Mouse (Mus musculus) heart, postnatal 0 days (tissue): ENCODE measurements at regions not wholly inside any gene's neighbourhood (a gene's known extent, or its start where the extent isn't known, plus 50 kb on each side); places are given as distances from the start of the nearest gene placed in this dataset.

ENCODE experiments used
- ATAC-seq: fragments of 200-750 bp; cut with Nextera tagmentation; 2 replicates; pipeline ENCODE4 v1.8.0; 2017; ENCODE audit warnings: low read depth, moderate number of reproducible peaks, moderate library complexity; ENCODE audit not compliant: insufficient read depth
- DNase-seq: peaks from one replicate; pipeline ENCODE4 v3.0.0-alpha.2; 2016; ENCODE audit warnings: low spot score
- H3K27ac ChIP-seq: fragments of 300-500 bp; sonication (generic); 2 replicates; pipeline ENCODE4 v1.5.1; 2014; ENCODE audit warnings: low read depth, mild to moderate bottlenecking
- H3K27me3 ChIP-seq: fragments of 300-500 bp; sonication (generic); 2 replicates; pipeline ENCODE4 v1.6.1; 2014; ENCODE audit warnings: low read length, mixed read lengths; ENCODE audit not compliant: control insufficient read depth, insufficient read depth
- H3K36me3 ChIP-seq: fragments of 300-500 bp; sonication (generic); replicated peaks from 2 replicates; pipeline ENCODE4 v1.6.1; 2014; ENCODE audit warnings: low read length, mixed read lengths; ENCODE audit not compliant: control insufficient read depth, insufficient read depth
- H3K4me1 ChIP-seq: fragments of 300-500 bp; sonication (generic); 2 replicates; pipeline ENCODE4 v1.6.1; 2014; ENCODE audit warnings: antibody characterized with exemption; ENCODE audit not compliant: control insufficient read depth, insufficient read depth
- H3K4me2 ChIP-seq: fragments of 300-500 bp; sonication (generic); 2 replicates; pipeline ENCODE4 v1.6.1; 2014; ENCODE audit warnings: low read depth, mild to moderate bottlenecking, low read length, moderate library complexity
- H3K4me3 ChIP-seq: fragments of 300-500 bp; sonication (generic); 2 replicates; pipeline ENCODE4 v1.5.1; 2014; ENCODE audit warnings: low read depth, low read length
- H3K9ac ChIP-seq: fragments of 300-500 bp; sonication (generic); replicated peaks from 2 replicates; pipeline ENCODE4 v1.6.1; 2014; ENCODE audit warnings: low read depth, low read length, mixed read lengths
- H3K9me3 ChIP-seq: fragments of 300-500 bp; sonication (generic); replicated peaks from 2 replicates; pipeline ENCODE4 v1.6.1; 2016; ENCODE audit warnings: low read length; ENCODE audit not compliant: control insufficient read depth
- CTCF ChIP-seq: IDR thresholded peaks from 2 replicates; pipeline ENCODE4 v1.5.1; 2016; ENCODE audit warnings: antibody characterized with exemption, control low read depth, low read depth
- EP300 ChIP-seq: IDR thresholded peaks from 2 replicates; pipeline ENCODE4 v1.6.1; 2016; ENCODE audit warnings: antibody characterized with exemption, low read depth
- WGBS: fragments of 180-500 bp; shearing (Covaris S2); extraction: QIAGEN DNeasy Blood & Tissue Kit; methylation state at CpG from one replicate; pipeline ENCODE4 v1.1.7; 2014; 5-methylcytosine and 5-hydroxymethylcytosine counted together

DNA sequence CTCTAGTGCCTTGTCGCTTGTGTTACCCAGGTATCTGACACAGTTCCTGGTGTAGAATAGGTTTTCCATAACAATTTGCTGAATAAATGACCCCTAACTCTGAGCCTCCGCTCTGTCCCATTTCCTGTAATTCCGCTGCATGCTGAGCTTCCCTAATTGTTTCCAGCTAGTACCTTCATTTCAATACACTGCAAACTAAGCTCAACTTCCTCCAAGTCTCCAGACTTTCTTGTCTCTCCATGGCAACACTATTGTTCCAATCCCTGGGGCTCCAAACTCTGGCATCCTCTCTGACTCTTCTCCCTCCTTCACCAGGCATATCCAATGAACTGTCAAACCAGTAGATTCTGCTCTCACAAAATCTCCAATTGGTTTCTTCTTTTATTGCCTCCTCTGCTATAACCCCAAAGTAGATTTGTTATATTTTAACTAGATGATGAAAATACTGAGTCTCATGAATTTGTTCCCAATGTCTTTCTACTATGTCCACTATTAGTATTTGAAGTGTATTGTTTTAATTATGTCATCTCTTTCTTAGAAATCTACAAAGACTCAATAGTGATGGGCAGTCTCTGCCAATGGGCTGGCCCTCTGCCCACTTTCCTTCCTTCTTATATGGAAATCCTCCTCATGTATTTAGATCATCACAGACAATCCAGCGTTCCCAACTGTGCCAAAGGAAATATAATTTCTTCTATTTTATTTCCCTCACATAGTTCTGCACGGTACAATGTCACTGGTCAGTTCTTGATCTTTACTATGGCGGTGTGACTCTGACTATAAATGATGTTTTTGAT is 620.8 kb downstream of the Sqor start:
- no peaks in the 10 kb centered on the region for H3K9me3 ChIP-seq
- no peak overlapping the region for H3K4me2 ChIP-seq
- H3K36me3 ChIP-seq, result no peaks in the 10 kb centered on the region
- no peak overlapping the region for H3K27ac ChIP-seq
- 68% methylated on average over 6 of the region's 6 CpGs for WGBS
- no peaks in the 10 kb centered on the region for H3K4me1 ChIP-seq
- DNase-seq (no peak), ATAC-seq (no peak)
- TF ChIP-seq EP300 (no peak), CTCF (no peak)
- no peak overlapping the region for H3K9ac ChIP-seq
- no peak overlapping the region for H3K4me3 ChIP-seq
- no peaks in the 10 kb centered on the region for H3K27me3 ChIP-seq

DNA sequence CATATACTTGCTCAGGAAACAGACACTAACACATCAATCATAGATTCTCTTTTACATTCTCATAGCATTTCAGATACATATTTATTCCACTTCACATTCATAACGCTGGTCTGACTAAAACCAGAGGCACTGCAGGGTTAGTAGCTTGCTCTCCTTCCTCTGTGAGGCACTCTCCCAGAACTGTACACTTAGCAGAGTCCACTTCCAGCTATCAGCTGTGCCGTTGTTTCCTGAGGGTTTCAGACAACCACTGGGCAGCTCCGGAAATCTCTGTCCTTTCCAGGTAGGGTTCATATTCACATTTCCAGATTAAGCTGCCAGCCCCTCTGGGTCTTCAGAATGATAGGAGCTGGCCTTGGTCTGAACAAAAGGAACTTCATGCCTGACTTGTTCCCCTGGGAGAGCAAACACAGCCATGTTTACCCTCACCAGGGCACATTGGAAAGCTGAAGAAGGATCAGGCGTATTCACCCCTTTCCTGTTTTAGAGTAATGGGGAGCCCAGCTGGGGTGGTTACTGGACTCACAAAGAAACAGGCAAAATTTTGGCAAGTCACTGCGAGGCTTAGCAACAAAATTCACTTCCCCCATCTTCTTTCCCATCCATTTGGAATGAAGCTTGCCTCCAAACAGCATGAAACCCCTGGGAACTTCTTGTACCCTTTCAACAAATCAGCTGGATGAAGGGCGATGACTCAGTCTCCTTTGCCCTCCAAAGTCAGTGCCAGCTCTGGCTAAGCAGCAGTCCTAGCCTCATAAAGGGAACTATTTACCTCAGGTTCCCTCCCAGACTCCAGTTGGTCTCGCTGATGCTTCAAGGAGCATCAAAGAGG is 622.0 kb downstream of the Sqor start:
- H3K4me1 ChIP-seq, result no peaks in the 10 kb centered on the region
- H3K4me2 ChIP-seq, result no peak overlapping the region
- ATAC-seq, result no peak
- H3K36me3 ChIP-seq, result no peaks in the 10 kb centered on the region
- WGBS, result 58% methylated on average over 7 of the region's 7 CpGs
- no peaks in the 10 kb centered on the region for H3K27me3 ChIP-seq
- no peak overlapping the region for H3K9ac ChIP-seq
- no peak overlapping the region for H3K27ac ChIP-seq
- H3K4me3 ChIP-seq, result no peak overlapping the region
- no peak for DNase-seq
- TF ChIP-seq CTCF (no peak), EP300 (no peak)
- no peaks in the 10 kb centered on the region for H3K9me3 ChIP-seq

DNA sequence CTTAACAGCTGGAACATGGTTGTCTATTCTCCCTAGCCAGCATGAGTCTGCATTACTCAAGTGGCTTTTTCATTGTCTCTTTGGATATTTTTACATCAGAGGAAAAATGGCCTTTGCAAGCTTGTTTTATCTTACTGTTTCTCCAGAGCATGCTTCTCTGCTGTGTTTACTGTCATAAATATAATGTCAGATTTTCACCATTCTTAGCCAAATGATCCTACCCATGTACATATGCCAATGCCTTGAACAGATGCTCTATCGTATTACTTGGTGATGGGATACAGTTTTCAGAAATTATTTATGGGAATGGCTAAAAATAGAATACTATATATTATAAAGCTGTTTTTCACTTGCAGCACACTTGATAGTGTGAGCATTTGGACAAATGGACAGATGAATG is 625.9 kb downstream of the Sqor start:
- no peak for TF ChIP-seq CTCF
- no peak for TF ChIP-seq EP300
- DNase-seq, result no peak
- WGBS, result 88% methylated on average over 1 of the region's 1 CpGs
- H3K27me3 ChIP-seq, result no peaks in the 10 kb centered on the region
- H3K9ac ChIP-seq, result no peak overlapping the region
- H3K27ac ChIP-seq, result no peak overlapping the region
- no peaks in the 10 kb centered on the region for H3K4me1 ChIP-seq
- no peaks in the 10 kb centered on the region for H3K9me3 ChIP-seq
- H3K4me2 ChIP-seq, result no peak overlapping the region
- no peak for ATAC-seq
- no peaks in the 10 kb centered on the region for H3K36me3 ChIP-seq
- H3K4me3 ChIP-seq, result no peak overlapping the region

DNA sequence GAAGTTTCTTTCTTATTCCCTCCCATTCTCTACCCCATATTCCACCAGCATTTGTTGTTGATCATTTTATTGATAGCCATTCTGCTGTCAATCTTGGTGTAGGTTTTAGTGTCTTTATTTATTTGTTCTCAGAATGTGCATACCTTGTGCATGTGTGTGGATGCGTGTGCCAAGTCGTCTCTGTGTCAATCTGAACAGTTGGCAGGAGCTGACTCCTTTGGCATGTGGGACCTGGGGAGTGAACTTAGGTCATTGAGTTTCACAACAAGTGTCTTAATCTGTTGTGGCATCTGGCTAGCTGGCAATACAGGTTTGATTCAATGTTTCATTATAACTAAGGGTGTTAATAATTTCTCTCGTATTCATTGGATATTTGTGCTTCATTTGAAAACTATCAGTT is 629.3 kb downstream of the Sqor start:
- Histone ChIP-seq H3K9me3 (no peaks in the 10 kb centered on the region), H3K4me2 (no peak overlapping the region), H3K4me1 (no peaks in the 10 kb centered on the region), H3K4me3 (no peak overlapping the region), H3K36me3 (no peaks in the 10 kb centered on the region), H3K27me3 (no peaks in the 10 kb centered on the region), H3K27ac (no peak overlapping the region), H3K9ac (no peak overlapping the region)
- 81% methylated on average over 3 of the region's 3 CpGs for WGBS
- ATAC-seq (no peak), DNase-seq (no peak)
- TF ChIP-seq EP300 (no peak), CTCF (no peak)

DNA sequence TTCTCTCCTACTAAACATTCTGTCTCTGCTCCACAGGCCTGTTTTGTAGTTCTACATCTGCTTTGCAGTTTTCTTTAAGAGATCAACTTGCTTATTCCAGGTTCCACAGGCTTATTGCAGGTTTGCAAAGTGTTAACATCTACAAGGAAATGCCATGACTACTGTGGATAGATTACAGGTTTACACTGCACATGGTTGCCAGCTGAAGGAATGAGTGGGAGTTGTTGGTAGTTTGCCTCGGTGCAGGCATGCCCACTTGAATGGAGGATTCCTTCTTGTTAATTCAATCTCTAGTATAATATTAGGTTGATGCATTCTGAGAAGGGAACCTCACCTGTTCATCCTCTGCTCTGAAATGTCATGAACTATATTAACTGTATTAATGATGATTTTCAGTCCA is 632.5 kb downstream of the Sqor start:
- no peak overlapping the region for H3K9ac ChIP-seq
- no peak overlapping the region for H3K4me2 ChIP-seq
- no peaks in the 10 kb centered on the region for H3K4me1 ChIP-seq
- H3K9me3 ChIP-seq, result no peaks in the 10 kb centered on the region
- no peak overlapping the region for H3K4me3 ChIP-seq
- H3K36me3 ChIP-seq, result no peaks in the 10 kb centered on the region
- H3K27me3 ChIP-seq, result no peaks in the 10 kb centered on the region
- no peak for TF ChIP-seq EP300
- H3K27ac ChIP-seq, result no peak overlapping the region
- no peak for ATAC-seq
- WGBS, result 25% methylated on average over 1 of the region's 1 CpGs
- no peak for DNase-seq
